Mouse (Mus musculus) right cerebral cortex, postnatal 10 days (tissue): ENCODE data around the gene Cask.
A peak's percentile ranks its signal among the peaks of the same experiment; 100 is the strongest.
"Not testable (repeated sequence)": the region's sequence is repeated elsewhere in the genome, so short reads cannot be mapped to it uniquely, and the experiment has no call there.

ENCODE experiments used
- DNase-seq, 2 experiments: peaks; one replicate each; pipeline ENCODE4 v3.0.0; 2021; ENCODE audit warnings: low spot score in 2 of 2

Cask gene

GRCm38 (mm10) chrX:13851285-13851684, at the start of gene Cask:
Gene Cask (minus strand): TSS chrX:13851367.
- DNase-seq = no peak

GRCm38 (mm10) chrX:13889976-13890375, 38.8 kb upstream of the Cask start:
- no peak for DNase-seq

GRCm38 (mm10) chrX:13884348-13884747, 33.2 kb upstream of the Cask start:
- no peak for DNase-seq

GRCm38 (mm10) chrX:13881969-13882368, 30.8 kb upstream of the Cask start:
- no peak for DNase-seq

GRCm38 (mm10) chrX:13860145-13860544, 9.0 kb upstream of the Cask start:
- no peak for DNase-seq

- no peak for DNase-seq
Observed at GRCm38 (mm10) chrX:13859051-13859450, 7.9 kb upstream of the Cask start.

GRCm38 (mm10) chrX:13848473-13848872, 2.7 kb downstream of the Cask start:
- no peak for DNase-seq

- peak; percentile 27 to 41 for DNase-seq
Observed at GRCm38 (mm10) chrX:13847502-13847851, 3.7 kb downstream of the Cask start.

GRCm38 (mm10) chrX:13846653-13847501, 4.3 kb downstream of the Cask start:
- peak; percentile 94 to 95 for DNase-seq

- DNase-seq = peak; percentile 49 to 64
Observed at GRCm38 (mm10) chrX:13845858-13846652, 5.1 kb downstream of the Cask start.

- peak; percentile 22 to 26 for DNase-seq
Observed at GRCm38 (mm10) chrX:13845141-13845857, 5.9 kb downstream of the Cask start.

GRCm38 (mm10) chrX:13822792-13823191, 28.4 kb downstream of the Cask start:
- peak in 1 of 2 experiments; percentile 29 for DNase-seq

- DNase-seq = no peak
Observed at GRCm38 (mm10) chrX:13798754-13799153, 52.4 kb downstream of the Cask start.

GRCm38 (mm10) chrX:13765672-13766071, 85.5 kb downstream of the Cask start:
- DNase-seq = no peak

- DNase-seq = no peak
Observed at GRCm38 (mm10) chrX:13765024-13765423, 86.1 kb downstream of the Cask start.

- DNase-seq = no peak
Observed at GRCm38 (mm10) chrX:13757279-13758005, 93.7 kb downstream of the Cask start.

- no peak for DNase-seq
Observed at GRCm38 (mm10) chrX:13741110-13741509, 110.1 kb downstream of the Cask start.

GRCm38 (mm10) chrX:13730785-13731184, 120.4 kb downstream of the Cask start:
- DNase-seq = not testable (repeated sequence)

GRCm38 (mm10) chrX:13729835-13730480, 121.2 kb downstream of the Cask start:
- no peak for DNase-seq

GRCm38 (mm10) chrX:13725573-13726403, 125.4 kb downstream of the Cask start:
- no peak for DNase-seq
